Mouse (Mus musculus) MEL (cell line): ENCODE data around the gene Serpina3i.
"Not testable (repeated sequence)": the region's sequence is repeated elsewhere in the genome, so short reads cannot be mapped to it uniquely, and the experiment has no call there.

Experiments
- CTCF ChIP-seq, 3 experiments: IDR thresholded peaks in 2 of 3; conservative IDR thresholded peaks in 1 of 3; 2 replicates each; pipeline ENCODE4 v1.5.1; 2011 to 2012; ENCODE audit warnings: low read length in 3 of 3, low read depth in 2 of 3, mild to moderate bottlenecking in 2 of 3, improper control_type of control experiment in 1 of 3, inconsistent platforms in 1 of 3, mixed read lengths in 1 of 3, moderate library complexity in 1 of 3; ENCODE audit not compliant: control insufficient read depth in 1 of 3, insufficient read depth in 1 of 3, poor library complexity in 1 of 3, severe bottlenecking in 1 of 3
- EP300 ChIP-seq, 2 experiments: IDR thresholded peaks; 2 replicates each; pipeline ENCODE4 v1.6.1; 2011; ENCODE audit warnings: improper control_type of control experiment in 2 of 2, low read length in 2 of 2, low read depth in 1 of 2, mild to moderate bottlenecking in 1 of 2
- GATA1 ChIP-seq: IDR thresholded peaks from 2 replicates; pipeline ENCODE4 v1.6.1; 2011; ENCODE audit warnings: low read depth, low read length, improper control_type of control experiment
- HCFC1 ChIP-seq: IDR thresholded peaks from 2 replicates; pipeline ENCODE4 v1.6.1; 2012; ENCODE audit warnings: low read depth, mild to moderate bottlenecking, inconsistent platforms, low read length, improper control_type of control experiment, moderate library complexity
- JUND ChIP-seq: IDR thresholded peaks from 2 replicates; pipeline ENCODE4 v1.6.1; 2011; ENCODE audit warnings: low read depth, mild to moderate bottlenecking, improper control_type of control experiment, low read length
- POLR2A ChIP-seq, 2 experiments: IDR thresholded peaks; 2 replicates each; pipeline ENCODE4 v1.6.1; 2011 to 2012; ENCODE audit warnings: low read length in 2 of 2, mild to moderate bottlenecking in 2 of 2, control low read depth in 1 of 2, improper control_type of control experiment in 1 of 2, low read depth in 1 of 2, moderate library complexity in 1 of 2; ENCODE audit not compliant: control insufficient read depth in 1 of 2, insufficient read depth in 1 of 2, poor library complexity in 1 of 2
- RAD21 ChIP-seq: IDR thresholded peaks from 2 replicates; pipeline ENCODE4 v1.6.1; 2011; ENCODE audit warnings: mild to moderate bottlenecking, low read depth, low read length, improper control_type of control experiment
- TAL1 ChIP-seq: IDR thresholded peaks from 2 replicates; pipeline ENCODE4 v1.6.1; 2012; ENCODE audit warnings: mild to moderate bottlenecking, inconsistent platforms, low read length, moderate library complexity, mixed read lengths
- UBTF ChIP-seq: IDR thresholded peaks from 2 replicates; pipeline ENCODE4 v1.6.1; 2012; ENCODE audit warnings: low read depth, mild to moderate bottlenecking, inconsistent platforms, low read length, improper control_type of control experiment, moderate library complexity, borderline replicate concordance; ENCODE audit not compliant: insufficient read depth

- TF ChIP-seq TAL1; EP300 (IDR thresholded peaks at IDR 0.05; ENCODE audit: low read depth in 1 of 2, low read length in 2 of 2); POLR2A (IDR thresholded peaks at IDR 0.05; ENCODE audit: control insufficient read depth in 1 of 2, insufficient read depth in 1 of 2, low read depth in 1 of 2, low read length in 2 of 2, poor library complexity in 1 of 2); CTCF (IDR thresholded peaks at IDR 0.05 in 2 of 3, conservative IDR thresholded peaks at IDR 0.05 in 1 of 3; ENCODE audit: control insufficient read depth in 1 of 3, insufficient read depth in 1 of 3, low read depth in 2 of 3, low read length in 3 of 3, poor library complexity in 1 of 3, severe bottlenecking in 1 of 3); UBTF; RAD21; JUND; GATA1; HCFC1: not testable (repeated sequence)
Measured at GRCm38 (mm10) chr12:104238048-104238447, 24.9 kb upstream of the Serpina3i start.
